32 mouse cellular contexts compared by ENCODE assay signal in genomic region chr16:57260152-57260551, GRCm38 (mm10). TPM values are rescaled to one million over a fixed set of nuclear protein-coding genes. Genes with fewer than 3 reads are reported as not detected.
A peak's percentile ranks its signal among the peaks of the same experiment; 100 is the strongest.
DNase-seq lines count a peak whose midpoint lies in the region; ATAC-seq and TF ChIP-seq lines count a peak whose summit lies in the region.
"Had no signal": no experiment of that assay in that cellular context is flagged by ENCODE, and none has a peak within 500 bp of the region (broad histone marks: within the 10 kb centered on the region; RNA-seq: fewer than 3 reads in every experiment).

No protein-coding gene starts in this region.

- peak; percentile 44 for DNase-seq in lung, postnatal 10 days
- DNase-seq in lung, adult 2 months, result no peak
- DNase-seq in CH12.LX (ENCODE audit: extremely low read depth), result peak; percentile 81
- DNase-seq: adrenal gland, adult 2 months; adrenal gland, postnatal 14 days; cerebellum, adult 11-12 months; cerebellum, adult 8-10 months; cerebellum, postnatal 10 days; cerebellum, postnatal 36 days; gastrocnemius, adult 2 months; gastrocnemius, postnatal 14 days; heart, postnatal 10 days; heart, postnatal 36 days had no signal

- TF ChIP-seq EP300 in CH12.LX (IDR thresholded peaks at IDR 0.05; ENCODE audit: low read length), result no peak

- H3K4me1 ChIP-seq in lung, adult 2 months (ENCODE audit: control insufficient read depth, insufficient read depth, low read length), result no peaks in the 10 kb centered on the region
- H3K4me1 ChIP-seq in CH12.LX (ENCODE audit: control insufficient read depth in 1 of 2, insufficient read depth in 2 of 2), result peaks cover 8 to 23% of the 10 kb centered on the region in 2 experiments
- H3K4me1 ChIP-seq in intestine, postnatal 0 days (replicated peaks; ENCODE audit: control insufficient read depth, insufficient read depth, low read length), result no peaks in the 10 kb centered on the region
- no peaks in the 10 kb centered on the region for H3K4me1 ChIP-seq in hindbrain, embryonic 16.5 days (ENCODE audit: control insufficient read depth, insufficient read depth, low read depth, low read length)
- H3K4me1 ChIP-seq in midbrain, embryonic 16.5 days (ENCODE audit: control insufficient read depth, insufficient read depth, low read length), result no peaks in the 10 kb centered on the region
- H3K4me1 ChIP-seq: forebrain, embryonic 10.5 days; forebrain, embryonic 13.5 days; heart, embryonic 12.5 days; heart, embryonic 15.5 days; hindbrain, embryonic 10.5 days; hindbrain, embryonic 13.5 days had no signal

- peak overlapping the region; percentile 52 for H3K9ac ChIP-seq in CH12.LX (ENCODE audit: insufficient read depth, low read depth)
- H3K9ac ChIP-seq in intestine, postnatal 0 days (ENCODE audit: low read depth, low read length), result no peak overlapping the region
- H3K9ac ChIP-seq in hindbrain, embryonic 16.5 days (ENCODE audit: low read depth, low read length), result no peak overlapping the region
- no peak overlapping the region for H3K9ac ChIP-seq in midbrain, embryonic 16.5 days (ENCODE audit: low read depth, low read length)
- H3K9ac ChIP-seq: forebrain, embryonic 13.5 days; heart, embryonic 12.5 days; heart, embryonic 15.5 days; hindbrain, embryonic 13.5 days had no signal

- dilution Hi-C loops in CH12.LX (cut with MboI; ENCODE audit: extremely low pct_ligation_motif_present, extremely low pct_unique_long_range_greater_than_20kb, low sequenced_read_pairs), result no loop called here

- H3K9me3 ChIP-seq in CH12.LX (replicated peaks; ENCODE audit: low read length), result peaks cover 2% of the 10 kb centered on the region
- no peaks in the 10 kb centered on the region for H3K9me3 ChIP-seq in intestine, postnatal 0 days (ENCODE audit: control insufficient read depth)
- H3K9me3 ChIP-seq in hindbrain, embryonic 16.5 days (ENCODE audit: control insufficient read depth, low read length), result no peaks in the 10 kb centered on the region; the same call in 1 of the 2 replicates
- no peaks in the 10 kb centered on the region; the same call in 1 of the 2 replicates for H3K9me3 ChIP-seq in midbrain, embryonic 16.5 days (replicated peaks; ENCODE audit: control insufficient read depth, low read length, poor library complexity, severe bottlenecking)
- H3K9me3 ChIP-seq: forebrain, embryonic 13.5 days; heart, embryonic 15.5 days had no signal

- WGBS in lung, adult 2 months, result 75% methylated on average over 10 of the region's 10 CpGs
- WGBS in intestine, postnatal 0 days, result 69% methylated on average over 10 of the region's 10 CpGs
- 89% methylated on average over 10 of the region's 10 CpGs for WGBS in hindbrain, embryonic 16.5 days
- 81% methylated on average over 10 of the region's 10 CpGs for WGBS in midbrain, embryonic 16.5 days

- no peak for TF ChIP-seq RAD21 in CH12.LX (IDR thresholded peaks at IDR 0.05; ENCODE audit: low read depth, low read length)

- H3K4me2 ChIP-seq in CH12.LX (ENCODE audit: insufficient read depth, low read depth, poor library complexity, severe bottlenecking), result peak overlapping the region; percentile 82
- no peak overlapping the region for H3K4me2 ChIP-seq in intestine, postnatal 0 days (replicated peaks; ENCODE audit: low read depth)
- no peak overlapping the region for H3K4me2 ChIP-seq in hindbrain, embryonic 16.5 days (ENCODE audit: low read length)
- no peak overlapping the region for H3K4me2 ChIP-seq in midbrain, embryonic 16.5 days (ENCODE audit: low read length)
- H3K4me2 ChIP-seq: forebrain, embryonic 13.5 days; heart, embryonic 12.5 days; heart, embryonic 15.5 days; hindbrain, embryonic 13.5 days had no signal

- TF ChIP-seq CTCF in lung, adult 2 months (IDR thresholded peaks at IDR 0.05; ENCODE audit: insufficient read depth, low read length), result no peak
- TF ChIP-seq CTCF in CH12.LX (conservative IDR thresholded peaks at IDR 0.05 in 1 of 2, IDR thresholded peaks at IDR 0.05 in 1 of 2; ENCODE audit: low read depth in 2 of 2, low read length in 2 of 2), result no peak
- no peak for TF ChIP-seq CTCF in intestine, postnatal 0 days (IDR thresholded peaks at IDR 0.05; ENCODE audit: low read depth)

- in situ Hi-C loops in CH12.LX (cut with MboI; ENCODE audit: low pct_ligation_motif_present, low pct_unique_long_range_greater_than_20kb, low sequenced_read_pairs), result no loop called here

- peak overlapping the region; percentile 0; the same call in 1 of the 2 replicates for H3K27ac ChIP-seq in CH12.LX (ENCODE audit: insufficient read depth, low read depth)
- no peak overlapping the region for H3K27ac ChIP-seq in intestine, postnatal 0 days (ENCODE audit: low read depth, low read length)
- H3K27ac ChIP-seq in hindbrain, embryonic 16.5 days (ENCODE audit: low read depth, low read length), result no peak overlapping the region
- H3K27ac ChIP-seq in midbrain, embryonic 16.5 days (ENCODE audit: low read length), result no peak overlapping the region
- H3K27ac ChIP-seq: forebrain, embryonic 10.5 days; forebrain, embryonic 13.5 days; gastrocnemius, adult 2 months; heart, embryonic 15.5 days; hindbrain, embryonic 10.5 days; hindbrain, embryonic 13.5 days; hindbrain, postnatal 0 days had no signal

- no peaks in the 10 kb centered on the region for H3K27me3 ChIP-seq in CH12.LX (replicated peaks)
- H3K27me3 ChIP-seq in intestine, postnatal 0 days (replicated peaks; ENCODE audit: control insufficient read depth, insufficient read depth, low read length), result no peaks in the 10 kb centered on the region
- no peaks in the 10 kb centered on the region for H3K27me3 ChIP-seq in hindbrain, embryonic 16.5 days (replicated peaks; ENCODE audit: control insufficient read depth, insufficient read depth, low read length)
- no peaks in the 10 kb centered on the region for H3K27me3 ChIP-seq in midbrain, embryonic 16.5 days (ENCODE audit: control insufficient read depth, insufficient read depth, low read depth, low read length)
- H3K27me3 ChIP-seq: forebrain, embryonic 13.5 days; heart, embryonic 12.5 days; heart, embryonic 15.5 days; hindbrain, embryonic 13.5 days had no signal

- no peaks in the 10 kb centered on the region for H3K79me2 ChIP-seq in CH12.LX (replicated peaks; ENCODE audit: control insufficient read depth, extremely low read depth, insufficient read depth, poor library complexity, severe bottlenecking)

- 0 out of 2 replicates have a peak, but pooled peaks have one; percentile 7 for ATAC-seq in common myeloid progenitor, adult 5-6 weeks (replicated peaks; ENCODE audit: low read depth, poor library complexity, severe bottlenecking)
- ATAC-seq in intestine, postnatal 0 days, result no peak
- ATAC-seq in hindbrain, embryonic 16.5 days, result no peak
- ATAC-seq in midbrain, embryonic 16.5 days, result no peak
- ATAC-seq: CD4-positive, CD25-positive, alpha-beta regulatory T cell, adult 4 months; forebrain, embryonic 13.5 days; forebrain, embryonic 16.5 days; hindbrain, postnatal 0 days; inflammation-experienced regulatory T-cells, adult 6 months had no signal

- no peak overlapping the region for H3K4me3 ChIP-seq in lung, adult 2 months (replicated peaks; ENCODE audit: extremely low read depth, low read depth, low read length)
- peak overlapping the region in 1 of 3 experiments; percentile 14 for H3K4me3 ChIP-seq in CH12.LX (replicated peaks in 1 of 3; ENCODE audit: low read depth in 2 of 3, low read length in 2 of 3, poor library complexity in 1 of 3)
- no peak overlapping the region for H3K4me3 ChIP-seq in intestine, postnatal 0 days (ENCODE audit: low read depth, low read length)
- no peak overlapping the region for H3K4me3 ChIP-seq in hindbrain, embryonic 16.5 days (ENCODE audit: low read length)
- H3K4me3 ChIP-seq in midbrain, embryonic 16.5 days (ENCODE audit: low read depth, low read length), result no peak overlapping the region
- H3K4me3 ChIP-seq: forebrain, embryonic 10.5 days; forebrain, embryonic 13.5 days; gastrocnemius, adult 2 months; heart, embryonic 12.5 days; heart, embryonic 15.5 days; hindbrain, embryonic 10.5 days; hindbrain, embryonic 13.5 days had no signal

- no peaks in the 10 kb centered on the region for H3K36me3 ChIP-seq in CH12.LX (replicated peaks in 1 of 2; ENCODE audit: control insufficient read depth in 1 of 2, insufficient read depth in 1 of 2, low read length in 1 of 2)
- no peaks in the 10 kb centered on the region for H3K36me3 ChIP-seq in intestine, postnatal 0 days (ENCODE audit: control insufficient read depth, insufficient read depth)
- no peaks in the 10 kb centered on the region for H3K36me3 ChIP-seq in hindbrain, embryonic 16.5 days (ENCODE audit: control insufficient read depth, insufficient read depth, low read length)
- H3K36me3 ChIP-seq in midbrain, embryonic 16.5 days (ENCODE audit: control insufficient read depth, insufficient read depth, low read length), result no peaks in the 10 kb centered on the region
- H3K36me3 ChIP-seq: forebrain, embryonic 10.5 days; heart, embryonic 12.5 days; heart, embryonic 15.5 days; hindbrain, embryonic 10.5 days; hindbrain, embryonic 13.5 days had no signal

- no peak for TF ChIP-seq POLR2A in lung, adult 2 months (IDR thresholded peaks at IDR 0.05; ENCODE audit: borderline replicate concordance, extremely low read depth, low read depth, low read length)
- TF ChIP-seq POLR2A in CH12.LX (IDR thresholded peaks at IDR 0.05; ENCODE audit: low read depth, low read length), result no peak

TF ChIP-seq in CH12.LX, 34 proteins besides CTCF, POLR2A, EP300 and RAD21 (continues in another document):
- TF ChIP-seq GABPA (IDR thresholded peaks at IDR 0.05; ENCODE audit: insufficient replicate concordance, low read depth, low read length) (no peak), MXI1 (IDR thresholded peaks at IDR 0.05; ENCODE audit: low read depth, low read length) (no peak; the same call in 1 of the 2 replicates), JUND (conservative IDR thresholded peaks at IDR 0.05; ENCODE audit: low read depth, low read length) (peak; percentile 81)

RNA-seq across cellular contexts. Expression of gene Tbc1d23, which starts 28.8 kb away (rescaled TPM):
- polyA plus RNA-seq in lung, adult 2 months (2012; rRNA removed), result 10.0 and 15.2 TPM in 2 replicates
- 21.2 and 24.4 TPM in 2 replicates for total RNA-seq in CH12.LX (2012; rRNA removed)
- 38.8 and 42.5 TPM in 2 replicates for total RNA-seq in CH12.LX (2014; rRNA removed)
- polyA plus RNA-seq in CH12.LX (2012; ENCODE audit: insufficient read length, low read depth), result 24.7 and 31.5 TPM in 2 replicates
- 34.9 and 73.0 TPM in 2 replicates for total RNA-seq in common myeloid progenitor, adult 5-6 weeks (2017)
- polyA plus RNA-seq in intestine, postnatal 0 days (2015; fragmentation: Nextera tagmentation; extraction: Ambion mirVana), result 22.3 and 23.8 TPM in 2 replicates
- 30.2 and 34.3 TPM in 2 replicates for polyA plus RNA-seq in hindbrain, embryonic 16.5 days (2015; fragmentation: Nextera tagmentation; extraction: Ambion mirVana)
- polyA plus RNA-seq in midbrain, embryonic 16.5 days (2015; fragmentation: Nextera tagmentation; extraction: Ambion mirVana), result 33.3 and 34.7 TPM in 2 replicates

RNA-seq across cellular contexts. Expression of gene Tmem30c, which starts 32.5 kb away (rescaled TPM):
- polyA plus RNA-seq in lung, adult 2 months (2012; rRNA removed), result not detected in 2 replicates
- total RNA-seq in CH12.LX (2012; rRNA removed) (not detected in 2 replicates), CH12.LX (2014; rRNA removed) (0.07 TPM in 1 of 2 replicates, not detected in the other)
- 0.16 TPM in 2 replicates for polyA plus RNA-seq in CH12.LX (2012; ENCODE audit: insufficient read length, low read depth)
- 0.44 TPM in 1 of 2 replicates, not detected in the other for total RNA-seq in common myeloid progenitor, adult 5-6 weeks (2017)
- polyA plus RNA-seq in intestine, postnatal 0 days (2015; fragmentation: Nextera tagmentation; extraction: Ambion mirVana), result not detected in 2 replicates
- 0.31 and 0.34 TPM in 2 replicates for polyA plus RNA-seq in hindbrain, embryonic 16.5 days (2015; fragmentation: Nextera tagmentation; extraction: Ambion mirVana)
- polyA plus RNA-seq in midbrain, embryonic 16.5 days (2015; fragmentation: Nextera tagmentation; extraction: Ambion mirVana), result 0.44 and 0.63 TPM in 2 replicates
- total RNA-seq: adrenal gland, adult 2 months; adrenal gland, postnatal 14 days; gastrocnemius, adult 2 months; gastrocnemius, postnatal 14 days; gastrocnemius, postnatal 4 days; heart, adult 18-20 months; heart, postnatal 10 days; heart, postnatal 36 days had no signal
- polyA plus RNA-seq: adrenal gland, adult 2 months; C2C12; CD4-positive, CD25-positive, alpha-beta regulatory T cell, adult 4 months; embryonic facial prominence, embryonic 11.5 days; embryonic facial prominence, embryonic 14.5 days; forebrain, embryonic 10.5 days; heart, embryonic 12.5 days; heart, embryonic 15.5 days had no signal
